Mouse (Mus musculus) colon, adult 2 months (tissue): ENCODE data around the gene Dph5. TPM values are rescaled to one million over a fixed set of nuclear protein-coding genes. Genes with fewer than 3 reads are reported as not detected.

ENCODE experiments used
- polyA plus RNA-seq: library from polyadenylated mRNA; depleted of rRNA; stranded (reverse); fragments of >200 nt; gene quantifications from 2 replicates; pipeline ENCODE4 v1.2.3, GENCODE M21; 2012; rRNA removed

Gene Dph5
- polyA plus RNA-seq: 1.9 and 2.1 TPM in 2 replicates

GRCm38 (mm10) chr3:115887427-115888309 lies at the start of gene Dph5:
Gene Dph5, plus strand, starts transcription at chr3:115887837.

Other genes with a start within 250 kb of the Dph5 start
- gene S1pr1, start 172.8 kb upstream of the Dph5 start, polyA plus RNA-seq: 12.0 and 14.3 TPM in 2 replicates
- 13.2 and 14.0 TPM in 2 replicates for gene Slc30a7, start 119.6 kb downstream of the Dph5 start, polyA plus RNA-seq
- gene Extl2, start 119.6 kb downstream of the Dph5 start, polyA plus RNA-seq: 7.3 and 8.7 TPM in 2 replicates
- gene Vcam1, start 241.9 kb downstream of the Dph5 start, polyA plus RNA-seq: 1.1 and 1.6 TPM in 2 replicates